Mouse (Mus musculus) activated CD4-positive, CD25-positive, alpha-beta regulatory T cell, adult 4 months (primary cell): ENCODE measurements around the gene Akirin2. TPM values are rescaled to one million over a fixed set of nuclear protein-coding genes. Genes with fewer than 3 reads are reported as not detected.

Experiments
- ATAC-seq: one replicate; pipeline ENCODE4 v1.8.0; 2017
- polyA plus RNA-seq, 2 experiments: library from polyadenylated mRNA; unstranded; fragments of 100-300 nt; shearing (Covaris generic); gene quantifications; one replicate each; pipeline ENCODE4 v1.2.1; 2017

Akirin2 gene
- 10 to 100 TPM in 1 of 2 experiments, 1 to 10 TPM in 1; 8.5 to 10.4 TPM for polyA plus RNA-seq

- ATAC-seq: peak; percentile 30
These were observed at the start of gene Akirin2 for GRCm38 (mm10) chr4:34550748-34551097. Akirin2 (plus strand) TSS chr4:34550937.

- ATAC-seq: no peak
These were observed 40.4 kb upstream of the Akirin2 start for GRCm38 (mm10) chr4:34510305-34510704.

GRCm38 (mm10) chr4:34522846-34523245 lies 27.9 kb upstream of the Akirin2 start:
- no peak for ATAC-seq

GRCm38 (mm10) chr4:34523586-34523985 lies 27.2 kb upstream of the Akirin2 start:
- ATAC-seq: no peak

- no peak for ATAC-seq
These were observed 24.0 kb upstream of the Akirin2 start for GRCm38 (mm10) chr4:34526771-34527170.

GRCm38 (mm10) chr4:34528430-34529100 lies 22.2 kb upstream of the Akirin2 start:
- ATAC-seq: no peak

GRCm38 (mm10) chr4:34529379-34529778 lies 21.4 kb upstream of the Akirin2 start:
- no peak for ATAC-seq

GRCm38 (mm10) chr4:34529941-34530340 lies 20.8 kb upstream of the Akirin2 start:
- ATAC-seq: no peak

- peak; percentile 84 for ATAC-seq
These were observed 573 bp upstream of the Akirin2 start for GRCm38 (mm10) chr4:34549981-34550747.

- peak; percentile 26 for ATAC-seq
These were observed 517 bp downstream of the Akirin2 start for GRCm38 (mm10) chr4:34551098-34551809.

- ATAC-seq: no peak
These were observed 1.2 kb downstream of the Akirin2 start for GRCm38 (mm10) chr4:34551966-34552365.

- ATAC-seq: no peak
These were observed 3.9 kb downstream of the Akirin2 start for GRCm38 (mm10) chr4:34554596-34554995.

GRCm38 (mm10) chr4:34555604-34556003 lies 4.9 kb downstream of the Akirin2 start:
- ATAC-seq: no peak

- no peak for ATAC-seq
These were observed 5.4 kb downstream of the Akirin2 start for GRCm38 (mm10) chr4:34556183-34556582.

GRCm38 (mm10) chr4:34560971-34561370 lies 10.2 kb downstream of the Akirin2 start:
- ATAC-seq: peak; percentile 86

- ATAC-seq: no peak
These were observed 15.5 kb downstream of the Akirin2 start for GRCm38 (mm10) chr4:34566226-34566625.

GRCm38 (mm10) chr4:34572876-34573275 lies 22.1 kb downstream of the Akirin2 start:
- ATAC-seq: no peak

- no peak for ATAC-seq
These were observed 26.3 kb downstream of the Akirin2 start for GRCm38 (mm10) chr4:34577028-34577427.

GRCm38 (mm10) chr4:34579215-34579614 lies 28.5 kb downstream of the Akirin2 start:
- ATAC-seq: no peak

GRCm38 (mm10) chr4:34581489-34581888 lies 30.8 kb downstream of the Akirin2 start:
- peak; percentile 60 for ATAC-seq

- ATAC-seq: no peak
These were observed 31.3 kb downstream of the Akirin2 start for GRCm38 (mm10) chr4:34581990-34582389.

GRCm38 (mm10) chr4:34582476-34582875 lies 31.7 kb downstream of the Akirin2 start:
- ATAC-seq: no peak

- ATAC-seq: no peak
These were observed 32.7 kb downstream of the Akirin2 start for GRCm38 (mm10) chr4:34583427-34583826.
